Mouse (Mus musculus) adrenal gland, adult (tissue): Measurements from ENCODE around the gene Sptbn4.

Experiments
- DNase-seq, 2 experiments: peaks; one replicate each; pipeline ENCODE4 v3.0.0; 2022 to 2023; ENCODE audit warnings: low spot score in 1 of 2; ENCODE audit not compliant: inconsistent age in 2 of 2

Gene Sptbn4

DNA sequence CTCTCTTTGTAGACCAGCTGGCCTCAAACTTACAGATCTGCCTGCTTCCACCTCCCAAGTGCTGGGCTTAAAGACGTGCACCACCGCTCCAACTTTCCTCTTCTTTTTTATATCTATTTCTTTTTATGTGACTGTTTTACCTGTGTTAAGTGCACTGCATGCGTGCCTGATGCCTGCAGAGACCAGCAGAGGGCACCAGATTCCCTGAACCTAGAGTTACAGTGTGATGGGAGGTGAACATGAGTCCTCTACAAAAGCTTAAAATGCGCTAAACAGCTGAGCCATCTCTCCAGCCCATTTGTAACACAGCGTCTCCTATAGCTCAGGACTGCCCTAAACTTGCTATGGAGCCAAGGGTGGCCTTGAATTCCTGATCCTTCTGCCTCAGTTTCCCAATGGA, 9.9 kb downstream of the Sptbn4 start:
- peak; percentile 27 to 67 for DNase-seq

GRCm38 (mm10) chr7:27433794-27434193, 13.7 kb downstream of the Sptbn4 start:
- no peak for DNase-seq

DNA sequence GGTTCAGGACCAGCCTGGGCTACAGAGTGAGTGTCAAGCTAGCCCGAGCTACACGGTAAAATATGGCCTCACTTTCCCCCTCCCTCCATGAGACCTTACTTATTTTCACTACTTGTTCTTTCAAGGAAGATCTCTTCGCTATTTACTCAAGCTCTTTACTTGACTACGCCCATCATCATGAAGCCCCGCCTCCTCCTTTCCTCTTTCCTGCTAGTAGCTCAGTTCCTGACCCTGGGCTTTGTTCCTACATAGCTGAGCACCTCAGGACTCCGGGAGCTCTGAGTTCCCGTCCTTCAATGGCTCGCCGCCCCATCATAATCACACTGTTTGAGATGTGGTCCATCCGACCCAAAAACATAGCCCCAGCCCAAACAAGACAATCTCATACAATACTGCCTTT, 14.1 kb downstream of the Sptbn4 start:
- no peak for DNase-seq

GRCm38 (mm10) chr7:27429135-27429534, 18.4 kb downstream of the Sptbn4 start:
- no peak for DNase-seq

GRCm38 (mm10) chr7:27428002-27428401, 19.5 kb downstream of the Sptbn4 start:
- no peak for DNase-seq

GRCm38 (mm10) chr7:27427387-27427786, 20.1 kb downstream of the Sptbn4 start:
- no peak for DNase-seq

DNA sequence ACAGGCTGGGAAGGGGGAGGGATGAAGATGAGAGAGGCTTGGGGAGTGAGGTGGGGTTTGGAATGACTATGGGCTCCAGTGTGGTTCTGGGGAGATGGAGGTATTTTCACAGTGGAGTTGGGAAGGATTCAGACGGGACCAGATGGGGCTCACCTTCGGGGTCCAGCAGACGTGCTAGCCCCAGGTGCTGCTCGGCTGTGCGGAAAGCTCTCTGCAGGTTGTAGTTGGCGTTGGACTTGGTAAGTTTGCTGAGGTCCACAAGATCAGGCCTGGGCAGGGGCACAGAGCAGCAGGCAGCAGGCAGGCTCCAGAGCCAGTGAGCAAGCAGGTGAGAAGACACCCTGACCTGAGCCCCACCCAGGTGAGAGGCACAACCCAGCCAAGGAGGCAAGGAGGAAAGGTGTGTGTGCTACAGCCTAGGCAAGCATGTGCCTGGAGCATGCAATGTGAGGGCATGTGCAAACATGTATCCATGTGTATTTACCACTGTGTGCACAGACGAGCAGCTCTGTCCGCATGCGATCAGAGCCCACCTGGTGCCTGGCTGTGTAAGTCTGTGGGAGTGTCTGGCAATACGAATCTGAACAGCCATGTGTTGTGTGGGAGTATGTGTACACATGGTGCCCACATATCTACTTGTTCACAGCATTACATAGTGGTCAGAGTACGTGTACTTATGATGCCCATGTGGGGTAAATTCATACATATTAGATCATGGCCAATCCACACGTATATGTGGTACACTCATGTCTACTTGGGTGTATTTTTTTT, 23.7 kb downstream of the Sptbn4 start:
- DNase-seq = no peak

GRCm38 (mm10) chr7:27419101-27419500, 28.4 kb downstream of the Sptbn4 start:
- DNase-seq = no peak

- no peak for DNase-seq
Observed at GRCm38 (mm10) chr7:27417151-27417550, 30.3 kb downstream of the Sptbn4 start.

GRCm38 (mm10) chr7:27408379-27409176, 38.9 kb downstream of the Sptbn4 start:
- peak; percentile 82 to 93 for DNase-seq

- no peak for DNase-seq
Observed at GRCm38 (mm10) chr7:27407816-27408215, 39.7 kb downstream of the Sptbn4 start.

DNA sequence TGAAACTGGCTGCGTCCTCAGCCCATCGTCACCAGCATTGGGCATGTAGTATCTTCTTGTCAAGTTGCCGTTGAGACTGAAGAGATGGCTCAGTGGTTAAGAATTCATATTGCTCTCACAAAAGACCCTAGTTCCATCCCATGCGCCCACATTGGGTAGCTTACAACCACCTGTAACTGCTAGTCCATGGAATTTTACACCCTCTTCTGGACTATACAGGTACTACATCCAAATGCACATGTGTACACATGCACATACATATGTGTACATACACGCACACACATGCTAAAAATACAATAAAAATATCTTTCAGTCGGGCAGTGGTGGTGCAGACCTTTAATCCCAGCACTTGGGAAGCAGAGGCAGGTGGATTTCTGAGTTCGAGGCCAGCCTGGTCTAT, 41.0 kb downstream of the Sptbn4 start:
- DNase-seq = no peak

DNA sequence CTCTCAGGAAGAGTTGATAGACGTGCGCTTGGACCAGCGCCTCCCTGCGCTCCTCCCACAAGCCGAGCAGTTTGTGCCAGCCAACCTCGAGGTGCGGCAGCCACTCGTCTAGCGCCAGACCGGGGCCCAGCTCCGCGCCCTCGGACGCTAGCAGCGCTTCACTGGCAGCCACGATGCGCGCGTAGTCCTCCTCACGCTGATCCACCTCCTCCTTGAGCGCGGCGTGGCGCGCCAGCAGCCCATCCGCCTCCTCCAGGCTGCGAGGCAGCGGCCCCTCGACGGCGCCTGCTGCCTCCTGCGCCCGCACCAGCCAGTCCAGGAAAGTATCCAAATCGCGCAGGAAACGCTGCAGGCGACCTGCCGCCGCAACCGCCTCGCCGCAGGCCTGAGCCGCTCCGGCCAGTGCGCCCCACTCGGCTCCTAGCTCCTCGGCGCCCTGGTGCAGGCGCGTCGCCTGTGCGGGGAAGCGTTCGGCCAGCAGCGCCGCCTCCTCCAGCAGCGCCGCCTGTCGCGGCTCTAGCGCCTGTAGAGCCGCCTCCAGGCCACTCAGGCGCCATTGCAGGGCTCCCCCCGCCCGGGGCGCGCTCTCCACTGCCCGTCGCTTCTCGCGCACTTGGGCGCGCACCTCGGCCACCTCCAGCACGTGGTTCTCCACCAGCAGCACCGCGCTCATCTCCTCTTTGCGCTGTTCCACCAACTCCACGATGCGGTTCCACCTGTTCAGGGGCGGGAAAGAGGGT, 43.1 kb downstream of the Sptbn4 start:
- DNase-seq = no peak

GRCm38 (mm10) chr7:27402675-27403074, 44.8 kb downstream of the Sptbn4 start:
- peak; percentile 60 to 86 for DNase-seq

GRCm38 (mm10) chr7:27400545-27400944, 46.9 kb downstream of the Sptbn4 start:
- DNase-seq = no peak

DNA sequence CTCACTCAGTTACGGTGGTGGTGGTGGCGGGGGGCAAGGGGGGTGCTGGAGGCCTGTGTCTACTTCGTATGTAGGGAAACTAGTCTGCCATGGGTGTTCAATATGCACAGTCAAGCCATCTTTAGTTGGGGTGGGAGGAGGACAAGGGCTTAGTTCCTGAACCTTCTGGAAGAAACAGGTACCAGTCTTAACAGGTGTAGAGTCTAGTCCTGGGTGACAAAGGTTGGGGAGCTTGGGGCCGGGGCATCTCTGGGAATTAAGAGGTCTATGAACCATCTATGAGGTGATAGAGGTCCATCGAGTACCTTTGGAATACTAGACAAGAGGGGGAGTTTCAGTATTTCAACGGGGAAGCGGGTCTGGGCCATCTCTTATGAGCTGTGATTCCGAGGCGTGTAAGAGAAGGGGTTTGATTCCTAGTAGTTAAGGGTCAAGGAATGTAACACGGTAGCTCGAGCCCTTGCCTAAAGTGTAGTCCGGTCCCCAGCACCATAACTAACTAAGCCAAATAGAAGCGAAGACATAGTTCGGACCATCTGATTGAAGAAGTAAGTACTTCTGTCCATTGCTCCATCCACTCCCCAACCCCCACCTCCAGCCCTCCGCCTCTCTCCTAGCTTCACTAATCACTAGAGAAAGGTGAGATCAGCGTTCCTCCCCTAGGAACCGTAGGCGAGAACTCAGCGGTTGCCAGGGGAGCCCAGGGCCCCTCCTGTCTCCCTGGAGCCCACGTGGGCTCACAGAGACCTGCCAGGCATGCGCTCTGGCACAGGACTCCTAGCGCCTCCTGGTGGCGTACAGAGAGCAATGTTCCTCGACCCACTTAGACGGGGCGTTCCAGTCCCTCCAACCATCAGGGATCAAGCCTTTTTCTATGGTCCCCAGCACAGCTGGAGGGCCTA, 50.2 kb downstream of the Sptbn4 start:
- peak; percentile 31 to 60 for DNase-seq

GRCm38 (mm10) chr7:27396184-27397047, 51.1 kb downstream of the Sptbn4 start:
- peak; percentile 23 to 71 for DNase-seq

GRCm38 (mm10) chr7:27395521-27396183, 51.8 kb downstream of the Sptbn4 start:
- DNase-seq = peak; percentile 12 to 40

DNA sequence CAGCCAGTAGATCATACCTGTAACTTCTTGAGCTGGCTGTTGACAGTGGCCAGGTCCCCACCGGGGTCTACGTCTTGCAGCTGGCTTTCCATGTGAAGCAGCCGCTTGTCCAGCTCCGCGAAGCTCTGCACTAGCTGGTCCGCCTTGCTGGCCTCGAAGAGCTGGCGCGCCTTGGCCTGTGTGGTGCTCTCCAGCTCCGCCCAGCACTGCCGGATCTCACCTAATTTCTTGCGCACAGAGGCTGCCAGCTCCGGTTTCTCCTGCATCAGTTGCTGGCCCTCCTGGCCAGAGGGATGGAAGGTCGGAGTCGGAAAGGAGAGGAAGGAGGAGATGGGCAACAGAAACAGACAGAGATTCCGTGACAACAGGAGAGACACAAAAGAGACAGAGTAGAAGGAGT, 56.1 kb downstream of the Sptbn4 start:
- DNase-seq = no peak
